Mouse (Mus musculus) embryo, embryonic 10.5 days (tissue): ENCODE measurements at regions not wholly inside any gene's neighbourhood (a gene's known extent, or its start where the extent isn't known, plus 50 kb on each side); places are given as distances from the start of the nearest gene placed in this dataset.

Source experiments
- DNase-seq: peaks from one replicate; pipeline ENCODE4 v3.0.0-alpha.2; 2015; ENCODE audit warnings: low spot score

DNA sequence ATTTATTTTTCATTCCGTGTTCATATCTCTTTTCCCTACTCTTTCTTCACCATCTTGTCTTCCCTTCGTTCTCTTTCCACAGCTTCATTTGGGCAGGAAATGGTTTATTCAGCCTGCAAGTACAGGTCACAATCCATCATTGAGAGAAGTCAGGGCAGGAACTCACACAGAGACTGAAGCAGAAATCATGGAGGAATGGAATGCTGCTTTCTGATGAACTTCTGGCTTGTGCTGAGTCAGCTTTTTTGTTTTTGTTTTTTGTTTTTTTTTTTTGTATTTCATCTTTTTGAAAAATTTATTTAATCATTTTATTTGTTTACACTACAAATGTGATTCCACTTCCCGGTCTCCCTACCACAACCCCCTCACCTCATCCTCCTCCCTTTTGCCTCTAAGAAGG is 51.2 kb upstream of the Suclg2 start:
- no peak for DNase-seq

DNA sequence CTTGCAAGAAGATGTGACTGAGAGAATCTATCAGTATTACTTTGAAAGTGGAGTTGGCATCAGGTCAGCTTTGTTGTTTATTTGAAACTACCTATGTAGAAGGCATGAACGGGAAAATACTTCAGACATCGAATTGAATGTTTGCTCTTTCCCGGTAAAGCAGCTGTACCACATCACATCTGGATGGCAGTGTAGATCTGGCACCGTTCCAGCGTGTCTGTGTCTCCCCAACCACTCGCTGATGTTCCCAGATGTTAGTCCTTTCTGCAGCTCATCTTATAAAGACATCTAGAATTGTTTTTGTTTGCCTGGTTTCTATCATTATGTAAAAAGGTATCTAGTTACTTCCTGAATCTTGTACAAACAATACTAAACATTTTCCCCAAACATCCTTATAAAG is 83.1 kb upstream of the Suclg2 start:
- no peak for DNase-seq

DNA sequence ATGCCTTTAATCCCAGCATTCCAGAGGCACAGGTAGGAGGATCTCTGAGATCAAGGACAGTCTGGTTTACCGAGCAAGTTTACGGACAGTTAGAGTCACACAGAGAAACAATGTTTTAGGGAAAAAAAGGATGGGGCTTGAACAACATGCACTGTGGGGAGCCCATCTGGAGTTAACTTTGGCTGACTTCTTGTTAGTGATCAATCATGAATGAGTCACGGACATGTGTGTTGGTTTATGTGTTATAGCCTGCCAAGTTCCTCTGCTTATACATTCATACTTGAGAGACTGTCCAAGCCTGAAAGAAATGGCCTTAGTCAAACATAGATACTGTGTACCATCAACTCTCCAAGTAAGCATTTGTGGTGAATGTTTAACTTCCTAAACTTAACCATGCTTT is 122.9 kb upstream of the Suclg2 start:
- DNase-seq = no peak

DNA sequence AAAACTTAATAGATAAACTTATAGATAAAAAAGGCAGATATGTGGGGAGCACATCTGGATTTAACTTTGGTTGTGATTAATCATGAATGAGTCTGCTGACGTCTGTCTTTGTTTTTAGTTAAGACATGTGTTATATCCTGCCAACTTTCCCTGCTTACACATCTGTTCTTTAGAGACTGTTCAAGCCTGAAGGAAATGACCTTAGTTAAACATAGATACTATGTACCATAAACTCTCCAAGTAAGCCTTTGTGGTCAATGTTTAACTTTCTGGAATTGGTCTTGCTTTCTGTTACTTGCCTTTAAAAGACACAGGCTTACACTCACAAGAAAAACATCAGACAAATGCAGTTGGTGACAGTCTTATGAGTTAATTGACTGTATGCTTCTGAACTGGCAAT is 127.9 kb upstream of the Suclg2 start:
- no peak for DNase-seq

DNA sequence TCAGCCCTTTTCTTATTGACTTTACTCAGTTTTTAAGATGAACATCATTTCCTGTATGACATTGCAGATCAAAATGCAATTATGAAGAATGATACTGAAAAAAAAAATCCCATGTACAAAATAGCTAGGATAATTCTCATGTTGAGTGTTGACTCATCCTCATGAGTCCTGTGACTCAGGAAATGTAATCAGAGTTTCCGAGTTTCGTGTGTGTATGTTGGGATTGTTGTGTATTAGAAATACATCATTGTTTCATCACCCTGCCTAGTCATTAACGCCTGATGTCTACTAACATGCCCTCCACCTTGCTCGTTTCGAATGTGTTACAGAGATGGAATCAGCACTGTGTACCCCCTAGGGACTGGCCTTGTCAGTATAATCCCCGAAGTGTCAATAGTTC is 156.9 kb upstream of the Suclg2 start:
- DNase-seq = no peak

DNA sequence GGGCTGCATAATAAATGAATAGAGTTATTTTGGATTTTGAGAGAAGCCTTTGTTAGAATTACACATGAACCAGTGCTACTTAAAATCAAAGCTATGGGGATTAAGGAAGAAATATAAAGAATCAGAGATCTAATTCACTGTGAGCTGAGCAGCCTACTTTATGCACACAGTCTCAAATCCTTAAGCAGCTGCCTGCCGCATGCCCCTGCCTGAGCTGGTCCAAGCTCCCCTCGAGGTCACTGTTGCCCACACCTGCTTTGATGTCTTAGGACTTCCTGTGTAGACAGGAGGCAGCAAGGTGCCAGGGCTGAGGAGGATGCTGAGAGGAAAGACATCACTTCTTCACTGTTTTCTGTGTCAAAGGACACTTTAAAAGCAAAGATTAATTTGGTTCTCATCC is 157.7 kb upstream of the Suclg2 start:
- no peak for DNase-seq

DNA sequence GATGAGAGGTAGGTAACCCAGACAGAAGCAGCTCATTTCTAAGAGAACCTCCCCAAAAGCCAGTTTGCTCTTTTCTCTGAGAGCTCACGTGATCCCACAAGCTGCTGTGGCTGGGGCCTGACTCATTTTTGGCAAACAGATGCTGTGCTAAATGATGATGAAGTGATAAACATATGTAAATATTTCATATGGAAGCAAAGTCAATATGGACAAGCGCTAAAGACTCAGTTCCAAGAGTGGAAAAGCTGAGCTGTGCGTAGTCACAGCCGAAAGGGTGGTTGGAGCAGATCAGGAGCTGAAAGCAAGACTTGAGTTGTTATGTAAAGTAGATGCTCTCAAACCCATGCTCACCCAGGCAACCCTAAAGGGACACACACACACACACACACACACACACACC is 168.0 kb upstream of the Suclg2 start:
- no peak for DNase-seq

DNA sequence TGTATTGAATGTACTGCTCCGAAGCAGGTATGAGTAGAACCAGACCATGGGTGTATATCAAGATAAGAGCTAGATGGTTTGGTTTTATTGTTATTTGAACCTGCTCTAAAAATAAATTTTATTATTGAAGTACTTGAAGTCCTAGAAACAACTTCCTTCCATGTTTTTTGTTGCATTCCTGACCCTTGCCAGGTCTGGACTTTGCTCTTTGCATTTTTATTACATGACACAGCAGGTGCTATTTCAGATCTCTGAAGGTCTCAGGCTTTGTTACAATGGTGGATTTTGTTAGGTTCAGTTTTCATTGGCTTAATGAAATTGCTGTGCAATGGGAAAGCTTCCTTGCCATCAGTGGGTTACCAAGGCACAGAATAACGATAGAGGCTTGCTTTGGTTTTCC is 184.0 kb upstream of the Suclg2 start:
- DNase-seq = no peak

DNA sequence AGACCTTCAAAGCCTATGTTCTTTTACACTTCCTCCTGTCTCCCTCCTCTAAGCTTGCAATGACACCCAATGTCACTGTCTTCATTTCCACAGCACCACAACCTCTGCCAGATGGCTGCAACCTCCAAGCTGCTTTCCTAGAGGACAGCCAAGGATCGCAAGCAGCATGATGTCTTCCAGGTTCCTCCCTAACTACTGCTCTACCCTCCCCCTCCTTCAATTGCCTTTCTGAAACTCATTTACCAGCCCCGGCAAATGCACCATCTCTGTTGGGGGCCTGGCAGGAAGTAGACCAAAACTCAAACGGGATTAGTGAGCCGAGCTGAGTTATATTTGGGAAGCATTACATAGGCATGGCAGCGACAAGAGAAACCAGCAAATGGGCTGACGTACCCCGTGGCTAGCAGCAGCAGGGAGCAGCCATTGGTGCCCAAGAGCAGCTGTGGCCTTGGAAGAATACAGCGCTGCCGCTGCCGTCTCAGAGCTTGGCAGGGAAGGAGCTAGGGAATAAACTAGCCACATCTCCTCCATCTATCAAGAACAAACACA is 185.6 kb upstream of the Suclg2 start:
- DNase-seq = no peak

DNA sequence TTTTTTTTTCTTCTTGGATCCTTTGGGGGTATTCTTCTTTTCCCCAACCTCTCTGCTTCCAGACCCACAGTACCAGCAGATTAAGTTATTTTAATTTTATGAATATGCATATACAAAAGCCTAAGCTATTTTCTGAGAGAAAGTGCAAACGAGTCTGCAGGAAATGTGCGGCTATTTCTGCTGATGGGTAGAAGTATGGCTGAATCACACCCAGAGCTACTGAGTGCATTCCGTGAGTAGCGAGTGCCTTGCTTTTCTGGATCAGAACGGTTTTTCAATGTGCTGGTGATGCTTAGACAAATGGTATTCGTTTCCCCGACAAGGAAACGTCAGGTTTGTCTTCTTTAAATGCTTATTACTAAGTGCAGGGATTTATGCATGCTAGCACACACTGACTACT is 186.5 kb upstream of the Suclg2 start:
- DNase-seq = no peak

DNA sequence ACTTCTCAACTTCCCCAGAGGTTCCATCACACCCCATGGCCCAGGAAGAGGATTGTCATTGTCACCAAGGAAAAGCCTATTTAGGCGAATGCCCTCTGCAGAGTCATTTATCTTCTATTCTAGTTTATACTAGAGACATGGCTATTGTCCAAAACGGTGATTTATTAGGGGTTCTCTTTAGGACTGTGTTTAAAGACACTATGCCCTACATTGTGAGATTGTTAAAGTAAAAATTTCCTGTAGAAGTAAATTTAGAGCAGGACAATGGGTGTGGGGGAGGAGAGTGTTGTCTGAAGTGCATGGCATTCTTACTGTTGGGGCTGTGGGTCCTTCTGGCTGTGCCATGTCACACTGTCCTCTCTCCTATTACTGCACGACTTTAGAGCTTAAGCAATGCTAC is 191.2 kb upstream of the Fam19a1 start:
- DNase-seq = peak; percentile 47

DNA sequence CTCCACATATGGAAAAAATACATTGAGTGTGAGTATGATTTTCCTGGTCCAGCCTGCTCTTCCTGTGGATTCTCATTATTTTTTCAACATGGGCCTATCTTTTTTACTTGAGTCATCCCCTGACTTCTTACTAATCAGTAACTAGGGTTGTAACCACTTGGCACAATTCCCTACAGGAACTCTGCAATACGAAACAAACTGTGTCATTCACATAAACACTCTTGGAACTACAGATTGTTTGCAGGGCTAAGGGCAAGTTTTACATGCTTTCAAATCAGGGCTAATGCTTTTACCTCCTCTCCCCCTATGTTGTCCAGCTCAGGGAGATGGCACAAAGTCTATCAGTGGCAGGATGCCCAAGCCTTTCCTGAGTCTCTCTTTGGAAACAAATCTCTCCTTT is 178.4 kb upstream of the Fam19a1 start:
- no peak for DNase-seq

DNA sequence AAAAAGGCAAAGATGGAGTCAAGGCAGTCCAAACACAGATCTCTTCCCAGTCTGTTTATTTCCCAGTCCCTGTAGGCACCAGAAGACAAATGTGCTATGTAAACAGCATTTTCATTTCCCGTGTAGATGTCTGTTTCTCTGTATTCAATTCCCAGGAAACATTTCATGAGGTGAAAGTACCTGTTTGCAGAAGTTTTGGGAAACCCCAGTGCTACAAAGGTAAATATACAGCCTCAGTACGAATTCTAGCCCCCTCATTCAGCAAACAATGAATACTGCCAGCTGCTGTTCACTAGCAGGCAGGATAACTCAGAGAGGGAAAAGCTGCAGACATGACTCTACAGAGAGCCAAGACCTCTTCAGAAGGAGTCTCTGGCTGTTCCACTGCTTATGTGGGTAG is 176.4 kb upstream of the Fam19a1 start:
- no peak for DNase-seq

DNA sequence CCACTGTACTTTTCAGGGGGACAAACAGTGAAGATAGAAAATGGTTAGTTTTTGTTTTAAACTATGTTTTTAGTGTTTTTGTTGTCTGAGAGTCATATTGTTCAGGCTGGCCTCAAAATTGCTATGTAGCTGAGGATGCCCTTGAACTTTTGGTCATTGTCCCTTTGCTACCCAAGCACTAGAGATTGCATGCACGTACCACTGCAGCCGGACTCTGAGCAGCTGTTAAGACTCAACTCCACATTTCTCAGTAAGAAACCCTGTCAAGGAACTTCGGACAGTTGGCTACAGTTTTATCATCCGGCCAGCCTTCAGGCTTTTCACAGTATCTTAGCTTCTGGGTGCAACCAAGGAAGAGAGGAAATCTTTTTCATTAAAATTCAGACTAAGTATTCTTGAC is 173.9 kb upstream of the Fam19a1 start:
- DNase-seq = no peak

DNA sequence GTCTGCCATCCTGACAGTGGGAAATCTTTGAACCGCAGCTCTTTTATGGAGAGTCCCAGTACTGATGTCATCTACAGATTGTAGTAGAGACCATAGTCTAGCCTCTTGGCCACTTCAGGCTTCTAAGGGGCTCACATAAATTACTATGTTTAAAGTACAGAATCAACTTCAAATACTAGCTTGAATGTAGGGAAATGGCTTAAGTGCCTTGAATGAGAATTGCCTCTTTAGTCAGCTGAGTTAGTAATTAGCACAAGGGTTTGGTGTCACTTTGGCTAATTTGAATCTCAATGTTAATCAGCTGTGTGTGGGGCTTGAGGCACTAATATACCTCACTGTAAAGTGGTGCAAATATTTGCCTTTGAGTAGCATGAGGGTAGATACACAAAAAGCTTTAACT is 152.2 kb upstream of the Fam19a1 start:
- no peak for DNase-seq

DNA sequence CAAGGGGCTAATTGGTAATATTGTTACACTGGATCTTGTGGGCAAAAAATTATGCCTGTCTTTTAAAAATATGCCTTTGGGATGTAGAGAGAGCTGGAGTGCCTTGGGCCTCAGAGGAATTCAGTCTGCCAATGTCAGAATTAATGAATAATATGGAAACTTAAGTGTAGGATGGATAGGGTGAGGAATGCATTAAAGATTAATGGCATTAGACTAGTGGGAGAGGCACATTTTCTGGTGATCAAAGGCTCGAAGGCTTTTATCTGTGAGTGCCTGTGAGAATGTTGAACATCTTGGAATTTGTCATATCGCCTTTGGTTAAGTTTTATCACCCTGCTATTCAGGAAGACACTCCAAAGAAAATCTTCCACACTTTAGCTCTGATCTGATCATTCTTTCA is 146.7 kb upstream of the Fam19a1 start:
- DNase-seq = no peak

DNA sequence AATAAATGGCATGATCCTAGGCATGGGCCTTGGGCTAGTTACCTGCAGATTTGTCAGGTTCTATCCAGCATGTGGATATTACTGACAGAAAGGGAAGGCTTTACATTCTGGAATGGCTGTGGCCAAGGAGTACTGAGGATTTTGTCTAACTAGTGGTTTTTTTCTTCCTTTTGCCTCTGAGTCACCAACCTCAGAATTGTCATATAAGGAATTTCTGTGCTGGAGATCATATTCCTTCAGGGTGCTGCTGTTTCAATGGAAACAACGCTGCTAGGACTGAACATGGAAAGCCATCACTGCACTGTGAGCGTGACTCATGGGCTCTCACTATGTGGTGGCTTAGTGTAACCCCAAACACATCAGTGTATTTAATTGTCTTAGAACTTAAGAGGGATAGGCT is 137.0 kb upstream of the Fam19a1 start:
- DNase-seq = no peak

DNA sequence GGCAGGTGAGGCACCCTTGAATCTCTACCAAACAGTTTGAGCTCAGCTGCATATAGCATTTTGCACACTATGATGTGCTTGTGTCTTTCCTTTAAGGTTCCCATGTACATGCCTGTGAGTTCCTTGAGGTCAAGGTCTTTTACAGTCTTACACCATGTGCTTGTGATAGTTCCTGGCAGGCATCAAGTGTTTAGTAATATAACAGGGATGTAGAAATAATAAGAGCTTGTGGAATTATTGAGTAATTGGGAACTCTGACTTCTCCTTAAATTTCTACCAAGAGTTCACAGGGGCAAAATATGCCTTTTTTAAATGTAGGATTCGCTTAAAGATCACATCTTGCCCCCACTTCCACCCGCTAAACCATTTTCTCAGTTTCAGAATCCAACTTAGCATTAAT is 115.9 kb upstream of the Fam19a1 start:
- no peak for DNase-seq

DNA sequence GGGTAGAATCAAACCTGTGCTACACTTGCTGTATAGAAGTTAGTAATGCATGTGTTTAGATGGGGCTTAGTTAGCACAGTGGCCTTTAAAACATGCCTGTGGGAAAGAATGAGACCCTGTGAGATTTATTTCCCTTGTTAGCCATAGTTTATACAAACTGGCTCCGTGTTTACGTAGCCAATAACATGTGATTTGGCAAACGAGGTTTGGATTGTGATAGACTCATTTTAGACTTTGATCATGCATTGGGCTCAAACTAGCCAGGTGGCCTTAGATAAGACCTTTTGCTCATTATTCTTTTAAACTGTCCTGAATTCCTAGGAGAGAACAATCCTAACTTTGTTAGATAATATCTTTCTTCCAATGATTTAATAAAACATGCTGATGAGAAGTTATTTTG is 115.2 kb upstream of the Fam19a1 start:
- no peak for DNase-seq

DNA sequence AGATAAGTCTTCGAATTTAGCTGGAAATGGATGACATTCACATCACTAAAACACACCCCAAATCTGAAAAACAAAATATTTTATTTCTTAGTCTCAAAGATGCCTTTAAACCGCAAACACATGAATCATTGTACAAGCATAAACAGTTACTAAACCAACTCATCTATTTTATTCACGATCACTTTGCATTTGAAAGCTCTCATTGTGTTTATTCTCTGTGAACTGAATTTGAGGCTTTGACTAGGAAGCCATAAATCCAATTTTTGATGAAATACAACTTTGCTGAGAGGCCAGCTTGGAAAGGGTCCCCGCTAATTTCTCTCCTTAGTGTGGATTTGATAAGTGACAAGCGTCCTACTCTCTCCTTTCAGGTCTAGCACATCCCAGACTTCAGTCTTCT is 113.5 kb upstream of the Fam19a1 start:
- no peak for DNase-seq

DNA sequence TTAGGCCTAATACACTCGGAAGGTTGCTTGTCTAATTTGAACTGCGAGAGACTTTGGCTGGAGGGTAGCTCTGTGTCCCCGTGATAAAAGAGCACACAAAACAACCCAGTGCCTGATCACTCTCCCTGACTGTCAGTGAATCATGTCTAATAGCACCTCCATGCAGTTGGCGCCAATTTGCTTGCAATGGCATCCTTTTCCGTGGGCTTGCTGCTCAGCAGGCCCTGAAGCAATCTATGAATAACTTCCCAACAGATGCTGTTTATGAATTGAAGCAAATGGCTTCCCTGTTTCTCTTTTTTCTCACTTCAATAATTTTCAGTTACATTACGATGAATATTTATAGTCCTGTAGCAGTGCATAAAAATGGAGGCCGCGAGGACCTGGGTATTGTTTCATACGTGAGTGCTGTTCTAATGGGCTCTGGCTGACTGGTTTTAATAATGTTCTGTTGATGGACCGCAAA is 112.9 kb upstream of the Fam19a1 start:
- DNase-seq = no peak

DNA sequence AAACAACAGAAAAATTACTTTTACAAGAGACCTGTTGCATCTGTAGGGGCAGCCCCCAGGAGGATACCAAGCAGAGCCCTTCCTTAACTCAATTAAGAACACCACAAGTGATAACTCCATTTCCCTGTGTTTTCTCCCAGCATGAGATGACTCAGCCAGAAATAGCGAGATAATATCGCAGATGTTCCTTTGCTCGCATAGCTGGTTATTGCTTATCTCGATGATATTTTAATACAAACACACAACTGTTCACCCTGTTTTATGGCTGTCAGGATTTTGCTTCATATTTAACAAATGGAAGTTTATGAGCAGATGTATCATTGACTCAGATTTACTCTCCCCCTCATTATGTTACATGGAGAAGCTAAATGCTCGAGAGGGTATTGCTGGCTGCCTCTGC is 101.7 kb upstream of the Fam19a1 start:
- no peak for DNase-seq

DNA sequence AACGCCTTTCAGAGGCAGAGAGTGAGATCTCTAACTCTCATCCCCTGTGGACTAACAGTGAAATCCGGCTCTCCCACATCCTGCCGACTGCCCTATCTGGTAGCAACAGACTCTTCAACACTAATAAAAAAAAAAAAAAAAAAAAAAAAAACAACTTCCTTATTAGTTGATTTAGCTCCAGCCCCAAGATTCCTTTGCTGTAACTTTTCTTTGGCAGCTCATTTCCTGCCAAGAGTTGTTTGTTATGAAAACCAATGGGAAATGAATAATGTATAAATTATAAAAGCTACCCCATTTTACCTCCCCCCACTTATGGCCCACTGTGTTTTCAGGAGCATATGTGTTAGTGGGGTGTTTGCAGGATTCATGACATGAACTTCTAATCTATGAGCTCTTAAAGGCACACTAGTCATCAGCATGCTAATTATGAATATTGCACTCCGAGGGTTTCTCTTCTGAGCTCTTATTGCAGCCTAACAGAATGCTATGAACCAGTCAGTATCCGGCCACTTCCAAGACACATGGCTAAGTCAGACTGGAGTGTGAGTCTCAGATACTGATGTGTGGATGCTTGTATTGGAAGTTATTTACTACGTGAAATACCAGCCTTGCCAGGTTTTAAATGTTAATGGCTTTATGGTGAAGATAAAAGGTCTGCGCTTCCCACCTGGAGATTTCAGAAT is 84.8 kb upstream of the Fam19a1 start:
- DNase-seq = no peak

DNA sequence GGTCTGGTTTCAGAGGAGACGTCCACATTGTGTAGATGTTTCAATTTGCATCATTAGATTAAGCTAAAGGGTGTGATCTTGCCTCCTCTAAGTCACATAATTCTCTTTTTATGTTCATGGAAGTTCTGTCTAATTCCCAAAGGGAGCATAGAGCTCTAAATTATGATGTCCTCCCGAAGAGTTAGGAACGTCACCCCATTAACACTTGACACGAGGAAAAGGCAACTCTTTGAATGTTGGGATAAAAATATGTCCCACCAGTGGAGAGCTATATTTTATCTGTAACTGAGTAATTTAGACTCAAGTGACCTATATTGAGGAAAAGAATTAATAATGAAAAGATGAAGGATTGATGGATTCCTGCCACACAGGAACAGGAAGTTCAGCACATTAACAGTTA is 69.2 kb upstream of the Fam19a1 start:
- no peak for DNase-seq

DNA sequence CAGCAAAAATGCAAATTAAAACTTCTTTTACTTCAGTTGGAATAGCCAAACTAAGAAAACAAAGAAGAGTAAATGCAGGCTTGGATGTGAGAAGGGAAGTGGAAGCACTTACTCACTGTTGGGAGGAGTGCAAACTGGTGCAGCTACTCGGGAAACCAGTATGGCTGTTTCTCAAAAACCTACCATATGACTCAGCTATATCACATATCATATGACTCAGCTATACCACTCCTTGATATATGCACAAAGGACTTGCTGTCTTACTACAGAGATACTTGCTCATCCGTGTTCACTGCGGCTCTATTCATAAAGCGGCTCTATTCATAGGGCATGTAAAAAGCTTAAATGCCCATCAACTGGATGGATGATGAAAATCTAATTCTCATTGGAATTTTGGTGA is 59.5 kb upstream of the Fam19a1 start:
- no peak for DNase-seq
